Comparison of ENCODE assay signal across 15 mouse cellular contexts in the genomic region with DNA sequence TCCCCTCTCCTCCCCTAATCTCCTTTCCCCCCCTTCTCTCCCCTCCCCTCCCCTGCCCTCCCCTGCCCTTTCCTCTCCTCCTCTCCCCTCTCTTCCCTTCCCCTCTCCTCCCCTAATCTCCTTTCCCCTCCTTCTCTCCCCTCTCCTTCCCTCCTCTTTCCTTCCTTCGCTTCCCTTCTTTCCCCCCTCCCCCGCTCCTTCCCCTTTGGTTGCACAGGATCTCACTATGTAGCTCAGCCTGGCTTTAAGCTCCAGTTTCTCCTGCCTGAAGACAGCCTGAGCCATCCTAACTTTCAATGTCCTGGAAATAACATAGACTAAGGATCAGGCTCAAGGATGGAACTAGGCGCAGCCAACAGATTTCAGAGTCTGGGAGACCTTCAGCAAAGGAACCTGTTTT. TPM values are rescaled to one million over a fixed set of nuclear protein-coding genes. Genes with fewer than 3 reads are reported as not detected.
DNase-seq lines count a peak whose midpoint lies in the region; ATAC-seq lines count a peak whose summit lies in the region.
"Had no signal": no experiment of that assay in that cellular context is flagged by ENCODE, and none has a peak within 500 bp of the region (broad histone marks: within the 10 kb centered on the region; RNA-seq: fewer than 3 reads in every experiment).

No protein-coding gene starts in this region.

- peak overlapping the region; percentile 95 for H3K9ac ChIP-seq in heart, embryonic 13.5 days
- H3K9ac ChIP-seq in lung, embryonic 16.5 days (ENCODE audit: low read length), result no peak overlapping the region
- peak overlapping the region; percentile 77; the same call in 1 of the 2 replicates for H3K9ac ChIP-seq in stomach, embryonic 16.5 days (ENCODE audit: low read length)
- H3K9ac ChIP-seq: hindbrain, embryonic 13.5 days; limb, embryonic 13.5 days; midbrain, embryonic 12.5 days had no signal

- H3K4me3 ChIP-seq in heart, embryonic 13.5 days, result peak overlapping the region; percentile 74
- no peak overlapping the region for H3K4me3 ChIP-seq in lung, embryonic 16.5 days (ENCODE audit: low read length)
- H3K4me3 ChIP-seq in stomach, embryonic 16.5 days (replicated peaks; ENCODE audit: low read length), result peak overlapping the region; percentile 59
- H3K4me3 ChIP-seq: hindbrain, embryonic 13.5 days; layer of hippocampus, adult 2 months; limb, embryonic 13.5 days; midbrain, embryonic 12.5 days had no signal

- peak overlapping the region; percentile 99 for H3K27ac ChIP-seq in heart, embryonic 13.5 days (replicated peaks)
- 0 out of 2 replicates have a peak overlapping the region, but pooled peaks have one; percentile 18 for H3K27ac ChIP-seq in lung, embryonic 16.5 days (ENCODE audit: low read length)
- peak overlapping the region; percentile 63 for H3K27ac ChIP-seq in stomach, embryonic 16.5 days (ENCODE audit: low read length)
- H3K27ac ChIP-seq: hindbrain, embryonic 13.5 days; layer of hippocampus, adult 2 months; limb, embryonic 13.5 days; midbrain, embryonic 12.5 days had no signal

- no peaks in the 10 kb centered on the region for H3K27me3 ChIP-seq in heart, embryonic 13.5 days (replicated peaks)
- no peaks in the 10 kb centered on the region for H3K27me3 ChIP-seq in lung, embryonic 16.5 days (ENCODE audit: control insufficient read depth, insufficient read depth, low read depth, low read length)
- no peaks in the 10 kb centered on the region for H3K27me3 ChIP-seq in stomach, embryonic 16.5 days (ENCODE audit: control insufficient read depth, insufficient read depth, low read length)
- H3K27me3 ChIP-seq: Patski had no signal

- H3K36me3 ChIP-seq in heart, embryonic 13.5 days, result peaks cover 34% of the 10 kb centered on the region
- H3K36me3 ChIP-seq in lung, embryonic 16.5 days (ENCODE audit: control insufficient read depth, insufficient read depth, low read length), result 0 out of 2 replicates have a peak, but pooled peaks cover 2% of the 10 kb centered on the region
- H3K36me3 ChIP-seq in stomach, embryonic 16.5 days (ENCODE audit: control insufficient read depth, insufficient read depth, low read length), result no peaks in the 10 kb centered on the region
- H3K36me3 ChIP-seq: hindbrain, embryonic 13.5 days; limb, embryonic 13.5 days; midbrain, embryonic 12.5 days had no signal

- no peak for DNase-seq in heart, adult 11 months
- no peak for DNase-seq in lung, postnatal 25 days (ENCODE audit: low spot score)
- peak; percentile 32 for DNase-seq in liver
- no peak for DNase-seq in neural tube, embryonic 10.5 days (ENCODE audit: extremely low spot score, low spot score)
- DNase-seq in right cerebral cortex, postnatal 25 days, result no peak
- DNase-seq: adrenal gland, adult 2 months; spleen, adult 18-20 months had no signal

- peaks cover 75% of the 10 kb centered on the region for H3K4me1 ChIP-seq in heart, embryonic 13.5 days
- H3K4me1 ChIP-seq in lung, embryonic 16.5 days (replicated peaks; ENCODE audit: control insufficient read depth, insufficient read depth, low read length), result peaks cover 68% of the 10 kb centered on the region
- peaks cover 45% of the 10 kb centered on the region for H3K4me1 ChIP-seq in stomach, embryonic 16.5 days (ENCODE audit: control insufficient read depth, insufficient read depth, low read length)

- H3K9me3 ChIP-seq in heart, embryonic 13.5 days, result no peaks in the 10 kb centered on the region
- no peaks in the 10 kb centered on the region for H3K9me3 ChIP-seq in lung, embryonic 16.5 days (ENCODE audit: control insufficient read depth, low read length)
- no peaks in the 10 kb centered on the region for H3K9me3 ChIP-seq in stomach, embryonic 16.5 days (replicated peaks; ENCODE audit: control insufficient read depth, low read length)
- H3K9me3 ChIP-seq: hindbrain, embryonic 13.5 days; limb, embryonic 13.5 days; midbrain, embryonic 12.5 days had no signal

- peak overlapping the region; percentile 77 for H3K4me2 ChIP-seq in heart, embryonic 13.5 days
- H3K4me2 ChIP-seq in lung, embryonic 16.5 days (ENCODE audit: low read depth, low read length), result 0 out of 2 replicates have a peak overlapping the region, but pooled peaks have one; percentile 4
- H3K4me2 ChIP-seq in stomach, embryonic 16.5 days (ENCODE audit: low read depth, low read length), result peak overlapping the region; percentile 57
- H3K4me2 ChIP-seq: hindbrain, embryonic 13.5 days; limb, embryonic 13.5 days; midbrain, embryonic 12.5 days had no signal

- ATAC-seq in heart, embryonic 13.5 days (ENCODE audit: extremely low read depth, insufficient number of reproducible peaks, low FRiP score, low TSS enrichment), result no peak
- no peak for ATAC-seq in lung, embryonic 16.5 days (ENCODE audit: low read depth)
- no peak for ATAC-seq in stomach, embryonic 16.5 days (ENCODE audit: insufficient read depth, low FRiP score)
- ATAC-seq: Patski had no signal

- 59% methylated on average over 3 of the region's 3 CpGs for WGBS in heart, embryonic 13.5 days
- 54% methylated on average over 3 of the region's 3 CpGs for WGBS in lung, embryonic 16.5 days
- 63% methylated on average over 3 of the region's 3 CpGs for WGBS in stomach, embryonic 16.5 days

RNA-seq across cellular contexts. Expression of gene Tgm2, which starts 2.4 kb away (rescaled TPM):
- 218 and 237 TPM in 2 replicates for polyA plus RNA-seq in heart, embryonic 13.5 days (2015; fragmentation: Nextera tagmentation; extraction: Ambion mirVana)
- 75.8 and 81.6 TPM in 2 replicates for polyA plus RNA-seq in lung, embryonic 16.5 days (2015; fragmentation: Nextera tagmentation; extraction: Ambion mirVana)
- 123 and 133 TPM in 2 replicates for polyA plus RNA-seq in stomach, embryonic 16.5 days (2015; fragmentation: Nextera tagmentation; extraction: Ambion mirVana)

Comparison
In these comparisons a context has a peak if more than half of its experiments do, and no peak if none do; other contexts are left out.
1. H3K27ac ChIP-seq: peak in every context shown above with its lines; median percentile 99 in heart, embryonic 13.5 days; 63 in stomach, embryonic 16.5 days; 18 in lung, embryonic 16.5 days.
2. H3K4me2 ChIP-seq: peak in every context shown above with its lines; median percentile 77 in heart, embryonic 13.5 days; 57 in stomach, embryonic 16.5 days; 4 in lung, embryonic 16.5 days.